Mouse (Mus musculus): ENCODE measurements around the gene Spata3. TPM values are rescaled to one million over a fixed set of nuclear protein-coding genes. Genes with fewer than 3 reads are reported as not detected.
"Not testable (repeated sequence)": the region's sequence is repeated elsewhere in the genome, so short reads cannot be mapped to it uniquely, and the experiment has no call there.

Gene Spata3
- not detected in 2 replicates for polyA plus RNA-seq (2012; rRNA removed)

- WGBS, result 68% methylated on average over 8 of the region's 8 CpGs
- no peak for DNase-seq (ENCODE audit: low read depth, low spot score)
Observed at GRCm38 (mm10) chr1:86016516-86016915, at the start of gene Spata3. TSS of gene Spata3 (plus strand) at chr1:86016816.

- no peak for DNase-seq (ENCODE audit: low read depth, low spot score)
Observed at GRCm38 (mm10) chr1:85969081-85969480, 47.5 kb upstream of the Spata3 start.

GRCm38 (mm10) chr1:85969519-85969918 lies 47.1 kb upstream of the Spata3 start:
- DNase-seq (ENCODE audit: low read depth, low spot score), result no peak
- 89% methylated on average over 1 of the region's 1 CpGs for WGBS

More at GRCm38 (mm10) chr1:85969081-85969480, 47.5 kb upstream of the Spata3 start:
- 67% methylated on average over 1 of the region's 1 CpGs for WGBS

- no peak for DNase-seq (ENCODE audit: low read depth, low spot score)
- WGBS, result 90% methylated on average over 3 of the region's 3 CpGs
Observed at GRCm38 (mm10) chr1:85971070-85971469, 45.5 kb upstream of the Spata3 start.

GRCm38 (mm10) chr1:85972341-85972740 lies 44.3 kb upstream of the Spata3 start:
- WGBS, result 49% methylated on average over 3 of the region's 3 CpGs
- DNase-seq (ENCODE audit: low read depth, low spot score), result no peak

- no peak for DNase-seq (ENCODE audit: low read depth, low spot score)
- 85% methylated on average over 2 of the region's 2 CpGs for WGBS
Observed at GRCm38 (mm10) chr1:85973468-85973877, 43.1 kb upstream of the Spata3 start.

- no peak for DNase-seq (ENCODE audit: low read depth, low spot score)
Observed at GRCm38 (mm10) chr1:85977709-85978108, 38.9 kb upstream of the Spata3 start.

GRCm38 (mm10) chr1:85981738-85982357 lies 34.8 kb upstream of the Spata3 start:
- WGBS, result 22% methylated on average over 7 of the region's 7 CpGs
- DNase-seq (ENCODE audit: low read depth, low spot score), result no peak

More at GRCm38 (mm10) chr1:85977709-85978108, 38.9 kb upstream of the Spata3 start:
- WGBS, result 58% methylated on average over 3 of the region's 3 CpGs

- no peak for DNase-seq (ENCODE audit: low read depth, low spot score)
- WGBS, result 69% methylated on average over 3 of the region's 3 CpGs
Observed at GRCm38 (mm10) chr1:85985784-85986183, 30.8 kb upstream of the Spata3 start.

- DNase-seq (ENCODE audit: low read depth, low spot score), result no peak
- WGBS, result 57% methylated on average over 4 of the region's 4 CpGs
Observed at GRCm38 (mm10) chr1:85988351-85988750, 28.3 kb upstream of the Spata3 start.

GRCm38 (mm10) chr1:85988882-85989281 lies 27.7 kb upstream of the Spata3 start:
- 68% methylated on average over 4 of the region's 4 CpGs for WGBS
- DNase-seq (ENCODE audit: low read depth, low spot score), result not testable (repeated sequence)

GRCm38 (mm10) chr1:85992175-85992574 lies 24.4 kb upstream of the Spata3 start:
- 78% methylated on average over 9 of the region's 9 CpGs for WGBS

GRCm38 (mm10) chr1:85993541-85993940 lies 23.1 kb upstream of the Spata3 start:
- DNase-seq (ENCODE audit: low read depth, low spot score), result no peak
- 69% methylated on average over 4 of the region's 4 CpGs for WGBS

More at GRCm38 (mm10) chr1:85992175-85992574, 24.4 kb upstream of the Spata3 start:
- no peak for DNase-seq (ENCODE audit: low read depth, low spot score)

GRCm38 (mm10) chr1:85997221-85997620 lies 19.4 kb upstream of the Spata3 start:
- no peak for DNase-seq (ENCODE audit: low read depth, low spot score)
- 100% methylated on average over 1 of the region's 1 CpGs for WGBS

GRCm38 (mm10) chr1:85998012-85998411 lies 18.6 kb upstream of the Spata3 start:
- WGBS, result 80% methylated on average over 4 of the region's 4 CpGs

GRCm38 (mm10) chr1:85999853-86000570 lies 16.6 kb upstream of the Spata3 start:
- WGBS, result 51% methylated on average over 18 of the region's 18 CpGs
- DNase-seq (ENCODE audit: low read depth, low spot score), result no peak

More at GRCm38 (mm10) chr1:85998012-85998411, 18.6 kb upstream of the Spata3 start:
- no peak for DNase-seq (ENCODE audit: low read depth, low spot score)

- no peak for DNase-seq (ENCODE audit: low read depth, low spot score)
- WGBS, result 80% methylated on average over 10 of the region's 10 CpGs
Observed at GRCm38 (mm10) chr1:86005540-86005939, 11.1 kb upstream of the Spata3 start.

- WGBS, result 87% methylated on average over 6 of the region's 6 CpGs
- no peak for DNase-seq (ENCODE audit: low read depth, low spot score)
Observed at GRCm38 (mm10) chr1:86006040-86006439, 10.6 kb upstream of the Spata3 start.

- peak; percentile 70 for DNase-seq (ENCODE audit: low read depth, low spot score)
- WGBS, result 4% methylated on average over 7 of the region's 7 CpGs
Observed at GRCm38 (mm10) chr1:86007778-86008177, 8.8 kb upstream of the Spata3 start.

- 97% methylated on average over 9 of the region's 9 CpGs for WGBS
- not testable (repeated sequence) for DNase-seq (ENCODE audit: low read depth, low spot score)
Observed at GRCm38 (mm10) chr1:86015758-86016157, 858 bp upstream of the Spata3 start.

All from large intestine, adult 2 months (tissue).